Mouse (Mus musculus) olfactory bulb, adult 2 months (tissue): ENCODE results near the gene Slc37a4.

Experiments
- CTCF ChIP-seq: fragments of 200-500 bp; IDR thresholded peaks from 2 replicates; pipeline ENCODE4 v1.5.1; 2012; ENCODE audit warnings: low read depth, mild to moderate bottlenecking, low read length, moderate library complexity; ENCODE audit not compliant: insufficient read depth
- POLR2A ChIP-seq: fragments of 200-500 bp; IDR thresholded peaks from 2 replicates; pipeline ENCODE4 v1.6.1; 2012; ENCODE audit warnings: mild to moderate bottlenecking, low read depth, low read length, moderate library complexity; ENCODE audit not compliant: insufficient read depth

DNA sequence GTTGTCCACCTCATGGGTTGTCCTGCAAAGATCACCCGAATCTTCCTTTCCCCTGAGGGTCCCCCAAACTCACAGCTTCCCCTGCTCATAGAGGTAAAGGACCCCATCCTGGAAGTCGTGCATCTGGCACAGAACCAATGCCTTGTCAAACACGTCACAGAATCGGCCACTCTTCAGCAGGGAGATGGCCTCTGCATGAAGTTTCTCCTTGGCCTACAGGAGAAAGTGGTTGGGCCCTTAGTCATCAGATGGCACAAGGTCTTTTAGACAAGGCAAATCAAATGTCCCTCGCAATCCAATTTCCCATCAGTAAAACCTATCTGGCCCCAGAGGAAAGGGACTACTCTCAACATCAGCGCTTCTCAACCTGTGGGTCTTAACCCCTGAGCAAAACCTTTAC lies 43.5 kb upstream of the Slc37a4 start:
- TF ChIP-seq POLR2A (no peak), CTCF (no peak)
